Mouse (Mus musculus) left cerebral cortex, postnatal 25 days (tissue): ENCODE data around the gene Hsf2bp. TPM values are rescaled to one million over a fixed set of nuclear protein-coding genes. Genes with fewer than 3 reads are reported as not detected.

Experiments
- DNase-seq, 2 experiments: peaks; one replicate each; pipeline ENCODE4 v3.0.0; 2022; ENCODE audit warnings: low spot score in 2 of 2, mixed read lengths in 1 of 2
- intact Hi-C: fragments of 180-260 bp; cut with DNase I; formaldehyde crosslinking; loops from one replicate; pipeline ENCODE4 v1.15.1; 2025
- total RNA-seq, 2 experiments: library from RNA; stranded (reverse); gene quantifications; 2 replicates each; pipeline ENCODE4 v1.2.3; 2021

The Hsf2bp gene
- total RNA-seq, 2 experiments from 2014 or later: 0.62 to 1.1 TPM

GRCm38 (mm10) chr17:32036509-32037438, 625 bp upstream of the Hsf2bp start:
- intact Hi-C loops: no loop called here
- peak in 1 of 2 experiments; percentile 23 for DNase-seq

GRCm38 (mm10) chr17:32034322-32034721, 1.8 kb downstream of the Hsf2bp start:
- no peak for DNase-seq
- intact Hi-C loops: no loop called here

GRCm38 (mm10) chr17:32031684-32032083, 4.5 kb downstream of the Hsf2bp start:
- intact Hi-C loops: no loop called here
- no peak for DNase-seq

GRCm38 (mm10) chr17:32028301-32028700, 7.8 kb downstream of the Hsf2bp start:
- no peak for DNase-seq
- intact Hi-C loops: loop anchor here (5.0 to 10.0 kb wide), 2 partner anchors 179 to 504 kb away; partner anchors contain the start of gene Ndufv3

GRCm38 (mm10) chr17:32027666-32028065, 8.5 kb downstream of the Hsf2bp start:
- intact Hi-C loops: loop anchor here (1.0 to 10.0 kb wide), 3 partner anchors 46 to 503 kb away; partner anchors contain the start of gene Ndufv3
- peak; percentile 26 to 73 for DNase-seq

- peak; percentile 70 to 83 for DNase-seq
- intact Hi-C loops: loop anchor here (1.0 to 10.0 kb wide), 4 partner anchors 170 to 501 kb away; partner anchors contain the start of genes Ndufv3 and Sik1
Measured at GRCm38 (mm10) chr17:32025386-32025785, 10.8 kb downstream of the Hsf2bp start.

GRCm38 (mm10) chr17:32024671-32025073, 11.5 kb downstream of the Hsf2bp start:
- DNase-seq: no peak
- intact Hi-C loops: loop anchor here (1.0 to 10.0 kb wide), 5 partner anchors 169 to 500 kb away; partner anchors contain the start of genes Ndufv3 and Sik1

GRCm38 (mm10) chr17:32023088-32023487, 13.1 kb downstream of the Hsf2bp start:
- intact Hi-C loops: loop anchor here (1.0 to 10.0 kb wide), 3 partner anchors 146 to 498 kb away; partner anchors contain the start of gene Ndufv3
- DNase-seq: peak; percentile 81 to 99

GRCm38 (mm10) chr17:32022551-32022950, 13.6 kb downstream of the Hsf2bp start:
- DNase-seq: no peak
- intact Hi-C loops: loop anchor here (5.0 to 10.0 kb wide), 2 partner anchors 255 to 498 kb away; partner anchors contain the start of gene Ndufv3

- DNase-seq: no peak
- intact Hi-C loops: loop anchor here (5.0 to 10.0 kb wide), 2 partner anchors 255 to 497 kb away; partner anchors contain the start of gene Ndufv3
Measured at GRCm38 (mm10) chr17:32021981-32022380, 14.2 kb downstream of the Hsf2bp start.

- intact Hi-C loops: no loop called here
- DNase-seq: peak in 1 of 2 experiments; percentile 77
Measured at GRCm38 (mm10) chr17:32018127-32018894, 17.8 kb downstream of the Hsf2bp start.

- DNase-seq: no peak
- intact Hi-C loops: no loop called here
Measured at GRCm38 (mm10) chr17:32016481-32016880, 19.7 kb downstream of the Hsf2bp start.

GRCm38 (mm10) chr17:32013659-32014058, 22.5 kb downstream of the Hsf2bp start:
- DNase-seq: no peak
- intact Hi-C loops: no loop called here

GRCm38 (mm10) chr17:32012254-32012653, 23.9 kb downstream of the Hsf2bp start:
- no peak for DNase-seq
- intact Hi-C loops: no loop called here

- intact Hi-C loops: no loop called here
Measured at GRCm38 (mm10) chr17:32011694-32012093, 24.5 kb downstream of the Hsf2bp start.

GRCm38 (mm10) chr17:32006800-32007199, 29.3 kb downstream of the Hsf2bp start:
- intact Hi-C loops: no loop called here
- DNase-seq: no peak

More at GRCm38 (mm10) chr17:32011694-32012093, 24.5 kb downstream of the Hsf2bp start:
- no peak for DNase-seq

GRCm38 (mm10) chr17:32003251-32003650, 32.9 kb downstream of the Hsf2bp start:
- no peak for DNase-seq
- intact Hi-C loops: no loop called here

GRCm38 (mm10) chr17:31998351-31998750, 37.8 kb downstream of the Hsf2bp start:
- intact Hi-C loops: no loop called here
- DNase-seq: no peak

- peak; percentile 12 to 70 for DNase-seq
- intact Hi-C loops: no loop called here
Measured at GRCm38 (mm10) chr17:31996331-31996730, 39.8 kb downstream of the Hsf2bp start.

- no peak for DNase-seq
- intact Hi-C loops: no loop called here
Measured at GRCm38 (mm10) chr17:31995784-31996183, 40.4 kb downstream of the Hsf2bp start.
